Mouse (Mus musculus) common myeloid progenitor, adult 5-6 weeks (primary cell): Measurements from ENCODE around the gene Cnih3. TPM values are rescaled to one million over a fixed set of nuclear protein-coding genes. Genes with fewer than 3 reads are reported as not detected.

Source experiments
- ATAC-seq: replicated peaks from 2 replicates; pipeline ENCODE4 v1.8.0; 2016; ENCODE audit warnings: low read depth, mild to moderate bottlenecking, moderate TSS enrichment, inconsistent platforms; ENCODE audit not compliant: poor library complexity, severe bottlenecking
- total RNA-seq: library from RNA; stranded (forward); fragments of 200-1000, 187-1606 nt; gene quantifications from 2 replicates; pipeline ENCODE4 v1.2.3, GENCODE M21; 2017

The Cnih3 gene
- total RNA-seq, 1 experiment from 2014 or later = 0.09 TPM

- peak; percentile 27; the same call in 1 of the 2 replicates for ATAC-seq
These were observed 41.1 kb downstream of the Cnih3 start for GRCm38 (mm10) chr1:181393250-181394149.

GRCm38 (mm10) chr1:181395234-181395828 is 42.9 kb downstream of the Cnih3 start:
- ATAC-seq = peak; percentile 85

GRCm38 (mm10) chr1:181399179-181399578 is 46.8 kb downstream of the Cnih3 start:
- no peak for ATAC-seq

GRCm38 (mm10) chr1:181403056-181403455 is 50.6 kb downstream of the Cnih3 start:
- ATAC-seq = no peak

- ATAC-seq = no peak
These were observed 54.9 kb downstream of the Cnih3 start for GRCm38 (mm10) chr1:181407281-181407680.

GRCm38 (mm10) chr1:181408086-181408975 is 55.9 kb downstream of the Cnih3 start:
- ATAC-seq = peak; percentile 24; the same call in 1 of the 2 replicates

- ATAC-seq = peak; percentile 16; the same call in 1 of the 2 replicates
These were observed 57.3 kb downstream of the Cnih3 start for GRCm38 (mm10) chr1:181409693-181410092.

GRCm38 (mm10) chr1:181410647-181411254 is 58.3 kb downstream of the Cnih3 start:
- no peak for ATAC-seq

- ATAC-seq = no peak
These were observed 62.6 kb downstream of the Cnih3 start for GRCm38 (mm10) chr1:181414985-181415384.

- ATAC-seq = no peak
These were observed 64.4 kb downstream of the Cnih3 start for GRCm38 (mm10) chr1:181416841-181417240.

- no peak for ATAC-seq
These were observed 65.6 kb downstream of the Cnih3 start for GRCm38 (mm10) chr1:181417937-181418523.

- ATAC-seq = no peak
These were observed 67.7 kb downstream of the Cnih3 start for GRCm38 (mm10) chr1:181420080-181420536.

- ATAC-seq = no peak
These were observed 70.4 kb downstream of the Cnih3 start for GRCm38 (mm10) chr1:181422796-181423195.

- ATAC-seq = no peak
These were observed 72.5 kb downstream of the Cnih3 start for GRCm38 (mm10) chr1:181424922-181425321.

GRCm38 (mm10) chr1:181425388-181425787 is 73.0 kb downstream of the Cnih3 start:
- ATAC-seq = no peak

GRCm38 (mm10) chr1:181426406-181426805 is 74.0 kb downstream of the Cnih3 start:
- ATAC-seq = no peak

GRCm38 (mm10) chr1:181433263-181433662 is 80.8 kb downstream of the Cnih3 start:
- no peak for ATAC-seq

GRCm38 (mm10) chr1:181435414-181435813 is 83.0 kb downstream of the Cnih3 start:
- ATAC-seq = no peak

- no peak for ATAC-seq
These were observed 88.7 kb downstream of the Cnih3 start for GRCm38 (mm10) chr1:181440982-181441603.
